Mouse (Mus musculus): Measurements from ENCODE around the gene Trmt2a.

- TF ChIP-seq HCFC1 (IDR thresholded peaks at IDR 0.05; ENCODE audit: borderline replicate concordance, insufficient read depth, low read length) (no peak), MAFK (IDR thresholded peaks at IDR 0.05; ENCODE audit: insufficient read depth, low read depth, low read length) (no peak)
Observed at GRCm38 (mm10) chr16:18230617-18231016, 17.9 kb upstream of the Trmt2a start.

All from ES-E14 (cell line).